Mouse (Mus musculus): ENCODE measurements at regions not wholly inside any gene's neighbourhood (a gene's known extent, or its start where the extent isn't known, plus 50 kb on each side); places are given as distances from the start of the nearest gene placed in this dataset.

DNA sequence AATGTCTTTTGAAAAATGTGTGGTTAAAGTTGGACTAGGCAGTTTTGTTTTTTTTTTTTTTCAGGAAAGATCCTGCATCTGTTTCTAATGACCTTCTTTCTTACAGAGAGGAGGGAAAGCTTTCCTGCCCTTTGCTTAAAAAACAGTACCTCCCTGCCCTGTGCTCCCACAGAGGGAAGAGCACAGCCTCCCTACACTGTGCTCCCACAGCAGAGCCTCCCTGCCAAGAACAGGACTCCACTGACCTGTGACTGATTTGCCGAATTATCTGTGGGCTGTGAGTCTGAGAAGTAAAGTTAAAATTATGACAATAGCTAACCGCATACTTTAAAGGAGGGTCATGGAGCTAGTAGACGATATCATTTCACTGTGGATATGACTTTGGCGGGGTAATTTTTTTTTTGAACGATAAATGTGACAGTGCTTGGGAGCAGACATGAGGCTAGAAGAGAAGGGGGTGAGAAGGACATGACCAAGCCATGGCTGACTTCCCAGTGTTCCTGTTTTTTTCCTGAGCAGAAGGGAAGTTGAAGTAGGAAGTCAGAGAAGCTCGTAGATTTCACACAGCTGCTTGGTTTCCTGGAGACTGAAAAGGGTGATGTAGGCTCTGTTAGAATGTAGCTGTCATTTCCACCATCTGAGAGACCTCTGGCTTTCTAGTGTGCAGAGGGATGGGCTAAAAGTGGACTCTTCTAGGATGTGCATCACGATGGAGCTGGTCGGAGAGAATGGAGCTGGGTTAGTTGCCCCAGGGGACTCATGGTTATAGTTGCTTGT lies 226.2 kb downstream of the Etaa1 start:
- DNase-seq (ENCODE audit: extremely low spot score in 1 of 2, low spot score in 1 of 2), result no peak

DNA sequence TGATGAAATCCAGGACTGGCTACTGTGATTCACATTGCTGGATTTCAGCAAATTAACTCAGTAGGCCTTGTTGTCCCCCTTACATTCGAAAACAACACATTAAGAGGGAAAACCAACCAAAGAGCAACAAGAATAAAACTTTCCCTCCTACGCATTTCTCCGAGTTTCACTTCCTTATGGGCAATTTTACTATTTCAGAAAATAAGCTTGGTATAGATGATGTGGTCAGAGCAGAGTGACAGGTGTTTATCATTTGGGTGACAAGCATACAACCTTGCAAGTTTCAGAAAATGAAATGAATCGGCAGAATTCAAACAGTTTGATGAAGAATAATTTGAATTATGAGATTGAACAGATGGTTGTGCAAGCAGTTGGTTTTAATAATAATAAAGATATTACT lies 220.6 kb downstream of the Etaa1 start:
- no peak for DNase-seq (ENCODE audit: extremely low spot score in 1 of 2, low spot score in 1 of 2)

DNA sequence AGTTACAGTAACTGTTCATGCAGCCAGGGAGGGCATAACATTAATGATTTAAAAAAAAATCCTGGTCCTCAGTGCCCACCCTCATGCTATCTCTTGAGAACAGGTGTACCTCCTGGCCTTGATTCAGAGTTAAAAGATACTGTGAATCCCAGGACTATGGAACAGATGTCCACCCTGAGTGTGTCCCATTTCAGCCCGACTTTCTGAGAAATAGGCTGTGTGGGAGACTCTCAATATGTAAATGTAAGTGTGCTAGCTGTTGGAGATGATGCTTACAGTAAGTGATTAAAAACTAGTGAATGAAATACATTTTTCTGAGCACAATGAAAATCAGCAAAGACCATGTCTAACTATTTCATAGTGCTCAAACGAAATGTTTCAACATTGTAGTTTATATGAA lies 219.2 kb downstream of the Etaa1 start:
- peak in 1 of 2 experiments; percentile 10 for DNase-seq (ENCODE audit: extremely low spot score in 1 of 2, low spot score in 1 of 2)

DNA sequence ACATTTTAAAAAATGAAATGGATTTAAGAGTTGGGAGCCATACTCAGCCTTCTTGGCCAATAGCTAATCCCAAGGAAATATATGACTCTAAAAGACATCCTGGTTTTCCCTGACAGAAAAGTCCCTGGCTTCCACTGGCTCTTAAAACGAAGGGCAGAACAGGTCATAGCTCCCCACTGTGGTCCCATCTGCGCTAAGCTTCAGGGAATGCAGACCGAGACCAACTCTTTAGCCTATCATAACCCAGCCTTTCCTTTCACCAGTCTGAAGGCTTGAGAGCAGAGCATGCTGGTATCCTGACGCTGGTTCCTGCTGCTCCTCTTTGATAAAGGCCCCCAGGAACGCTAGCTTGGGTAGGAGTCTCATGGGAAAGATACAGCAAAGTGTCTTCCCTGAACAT lies 214.8 kb downstream of the Etaa1 start:
- DNase-seq (ENCODE audit: extremely low spot score in 1 of 2, low spot score in 1 of 2), result no peak

DNA sequence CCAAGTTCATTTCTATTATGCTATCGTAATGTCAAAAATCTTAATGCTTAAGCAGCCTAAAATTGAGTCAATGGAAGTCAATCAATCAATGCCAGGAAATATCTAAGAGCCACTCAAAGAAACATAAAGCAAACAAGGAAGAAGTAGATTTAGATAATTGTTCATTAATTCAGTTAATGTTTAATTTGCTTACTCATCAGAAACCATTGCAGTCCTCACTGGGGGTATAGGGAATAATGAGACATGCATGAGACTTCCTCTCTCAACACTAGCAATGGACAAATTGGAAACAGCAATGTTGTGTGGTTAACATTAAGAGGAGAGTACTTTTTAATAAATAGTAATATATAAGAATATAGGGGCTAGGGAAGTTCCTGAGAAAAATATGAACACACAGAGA lies 209.9 kb downstream of the Etaa1 start:
- no peak for DNase-seq (ENCODE audit: extremely low spot score in 1 of 2, low spot score in 1 of 2)

DNA sequence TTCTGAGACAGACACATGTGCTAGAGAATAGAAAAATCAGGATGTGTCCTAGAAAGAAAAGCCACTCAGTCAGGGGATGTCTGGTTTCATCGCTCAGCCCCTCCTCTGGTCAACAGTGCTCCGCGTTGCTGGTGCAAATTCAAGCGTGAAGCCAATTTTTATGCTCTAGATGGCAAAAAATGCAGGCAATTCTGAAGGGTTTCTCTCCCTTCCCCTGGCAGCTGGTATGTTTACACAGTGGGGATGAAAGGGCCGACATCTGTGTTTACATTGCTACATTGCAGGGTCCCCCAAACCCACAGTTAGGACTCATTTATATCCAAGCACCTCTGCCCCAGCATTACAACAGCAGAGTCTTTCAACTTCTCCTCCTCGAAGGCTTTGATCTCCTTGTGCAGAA lies 203.3 kb downstream of the Etaa1 start:
- no peak for DNase-seq (ENCODE audit: extremely low spot score in 1 of 2, low spot score in 1 of 2)

DNA sequence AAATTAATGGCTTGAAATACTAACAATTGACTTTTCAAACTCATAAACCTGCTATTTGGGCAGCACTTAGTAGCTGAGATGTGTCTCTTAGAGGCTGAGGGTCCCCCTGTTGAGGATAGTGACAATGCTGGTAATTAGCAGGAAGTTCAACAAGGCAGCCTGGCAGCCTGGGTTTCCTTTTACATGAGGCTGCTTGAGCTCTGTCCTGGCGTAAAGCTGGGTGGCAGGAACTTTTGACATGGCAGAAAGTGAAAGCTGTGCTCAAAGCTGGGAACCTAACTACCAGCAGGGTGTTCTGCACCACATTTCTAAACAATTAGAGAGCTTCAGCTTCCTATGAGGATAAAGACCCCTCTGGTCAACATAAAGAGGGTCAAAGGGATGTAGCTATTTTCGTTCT lies 194.5 kb downstream of the Etaa1 start:
- DNase-seq (ENCODE audit: extremely low spot score in 1 of 2, low spot score in 1 of 2), result no peak

DNA sequence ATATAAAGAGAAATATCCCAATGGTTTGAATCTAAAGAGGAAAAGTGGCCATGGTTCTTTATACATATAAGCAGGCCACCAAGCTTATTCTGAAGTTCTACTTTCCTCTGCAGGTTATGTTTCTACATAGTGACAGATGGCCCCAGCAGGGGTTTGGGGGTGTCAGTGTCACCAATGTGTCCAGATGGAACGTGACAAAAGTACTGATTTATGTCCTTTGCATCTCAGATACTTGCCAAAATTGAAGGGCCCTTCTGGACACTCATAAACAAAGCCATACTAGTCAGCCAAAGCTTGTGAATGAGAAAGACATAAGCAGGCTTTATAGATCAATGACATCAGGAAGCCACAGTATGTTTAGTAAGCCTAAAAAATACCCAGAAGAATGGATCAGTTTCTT lies 190.3 kb downstream of the Etaa1 start:
- no peak for DNase-seq (ENCODE audit: extremely low spot score in 1 of 2, low spot score in 1 of 2)

DNA sequence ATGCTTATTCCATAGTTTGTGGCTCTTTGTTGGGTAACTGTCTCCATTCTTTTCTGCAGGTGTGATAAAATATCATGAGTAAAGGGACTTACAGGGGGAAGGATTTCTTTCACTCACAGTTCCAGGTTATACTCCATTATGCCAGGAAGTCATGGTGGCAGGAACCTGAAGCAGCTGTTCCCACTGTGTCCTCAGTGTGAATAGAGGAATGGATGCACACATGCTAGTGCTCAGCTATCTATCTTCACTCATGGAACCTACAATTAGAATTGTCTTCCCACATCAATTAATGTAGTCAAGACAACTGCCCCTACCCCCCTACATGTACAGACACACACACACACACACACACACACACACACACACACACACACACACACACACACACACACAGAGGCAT lies 189.5 kb downstream of the Etaa1 start:
- no peak for DNase-seq (ENCODE audit: extremely low spot score in 1 of 2, low spot score in 1 of 2)

DNA sequence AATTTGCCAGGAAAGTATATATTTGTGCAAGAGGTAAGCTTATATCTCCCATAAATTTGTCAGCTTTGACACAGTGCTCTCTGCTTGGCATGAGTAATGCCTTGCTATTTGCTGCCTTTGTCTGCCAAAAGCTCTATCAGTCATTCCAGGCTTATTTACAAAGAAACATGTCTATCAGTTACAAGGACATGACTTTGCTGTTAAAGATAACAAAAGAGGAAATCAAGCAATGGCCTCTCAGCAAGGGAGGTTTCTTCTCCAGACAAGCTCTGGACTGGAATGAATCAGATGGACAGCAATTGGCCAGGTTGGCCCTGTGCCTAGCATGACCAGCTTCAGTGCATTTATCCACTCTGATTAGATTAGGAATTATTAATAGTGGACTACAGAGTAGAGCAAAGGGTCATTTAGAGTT lies 185.3 kb downstream of the Etaa1 start:
- no peak for DNase-seq (ENCODE audit: extremely low spot score in 1 of 2, low spot score in 1 of 2)

DNA sequence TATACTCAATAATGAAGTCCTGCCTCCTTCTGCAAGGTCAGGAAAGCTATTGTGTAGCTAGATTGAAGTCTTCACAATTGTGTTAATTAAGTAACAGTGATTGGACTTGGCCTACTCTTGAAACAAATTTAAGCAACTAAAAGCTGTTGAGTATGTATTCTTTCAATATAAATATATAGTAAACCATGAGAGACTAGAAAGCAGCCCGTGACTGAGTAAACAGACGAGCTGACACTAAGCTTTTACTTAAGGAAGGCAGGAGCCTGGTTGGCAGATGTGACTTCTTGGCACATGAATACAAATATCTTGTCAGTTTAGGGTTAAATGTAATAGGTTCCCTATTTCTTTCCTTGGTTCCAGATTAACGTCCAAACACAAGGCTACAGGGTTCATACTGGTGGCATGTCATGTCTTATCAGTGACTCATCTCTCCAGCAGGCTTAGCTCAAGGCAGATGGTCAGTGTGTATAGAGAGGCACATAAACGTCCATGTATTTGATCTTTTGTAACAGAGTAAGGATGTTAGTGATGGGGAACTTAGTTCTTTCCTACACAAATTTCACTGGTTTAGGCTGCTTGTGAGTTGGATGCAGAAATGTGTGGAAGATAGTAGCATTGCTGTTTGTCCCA lies 184.7 kb downstream of the Etaa1 start:
- no peak for DNase-seq (ENCODE audit: extremely low spot score in 1 of 2, low spot score in 1 of 2)

DNA sequence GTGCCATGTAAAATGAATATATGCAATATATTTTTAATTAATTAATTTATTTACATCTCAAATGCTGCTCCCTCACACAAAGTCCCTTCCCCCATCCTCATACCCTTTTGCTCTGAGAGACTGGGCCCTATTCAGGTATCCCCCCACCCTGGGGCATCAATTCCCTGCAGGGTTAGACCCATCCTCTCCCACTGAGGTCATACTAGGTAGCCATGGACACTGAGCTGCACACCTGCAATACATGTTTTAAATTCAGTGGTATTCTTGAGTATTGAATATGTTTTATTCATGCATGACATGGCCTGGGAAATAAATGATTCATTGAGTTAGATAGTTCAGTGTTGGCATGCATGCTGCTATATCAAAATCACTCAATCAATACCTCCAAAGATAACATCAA lies 156.0 kb downstream of the Etaa1 start:
- DNase-seq (ENCODE audit: extremely low spot score in 1 of 2, low spot score in 1 of 2), result no peak

DNA sequence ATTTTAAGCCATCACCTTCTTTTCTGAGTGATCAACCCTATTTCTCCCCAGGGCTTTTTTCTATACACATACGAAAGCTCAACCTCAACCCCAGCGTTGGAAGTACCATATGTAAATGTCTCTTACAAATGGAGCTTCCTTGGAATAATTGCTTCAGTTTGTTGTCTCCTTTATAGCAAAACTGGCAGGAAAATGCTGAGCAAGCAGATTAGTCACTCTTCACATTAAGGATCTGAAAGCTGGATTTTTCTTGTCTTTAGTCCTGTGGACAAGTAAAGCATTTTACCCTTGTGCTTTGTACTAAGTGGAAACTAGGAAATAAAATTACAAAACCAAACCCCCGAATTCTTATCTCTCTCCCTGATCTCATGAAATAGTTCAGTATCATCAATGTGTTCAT lies 145.8 kb downstream of the Etaa1 start:
- no peak for DNase-seq (ENCODE audit: extremely low spot score in 1 of 2, low spot score in 1 of 2)

DNA sequence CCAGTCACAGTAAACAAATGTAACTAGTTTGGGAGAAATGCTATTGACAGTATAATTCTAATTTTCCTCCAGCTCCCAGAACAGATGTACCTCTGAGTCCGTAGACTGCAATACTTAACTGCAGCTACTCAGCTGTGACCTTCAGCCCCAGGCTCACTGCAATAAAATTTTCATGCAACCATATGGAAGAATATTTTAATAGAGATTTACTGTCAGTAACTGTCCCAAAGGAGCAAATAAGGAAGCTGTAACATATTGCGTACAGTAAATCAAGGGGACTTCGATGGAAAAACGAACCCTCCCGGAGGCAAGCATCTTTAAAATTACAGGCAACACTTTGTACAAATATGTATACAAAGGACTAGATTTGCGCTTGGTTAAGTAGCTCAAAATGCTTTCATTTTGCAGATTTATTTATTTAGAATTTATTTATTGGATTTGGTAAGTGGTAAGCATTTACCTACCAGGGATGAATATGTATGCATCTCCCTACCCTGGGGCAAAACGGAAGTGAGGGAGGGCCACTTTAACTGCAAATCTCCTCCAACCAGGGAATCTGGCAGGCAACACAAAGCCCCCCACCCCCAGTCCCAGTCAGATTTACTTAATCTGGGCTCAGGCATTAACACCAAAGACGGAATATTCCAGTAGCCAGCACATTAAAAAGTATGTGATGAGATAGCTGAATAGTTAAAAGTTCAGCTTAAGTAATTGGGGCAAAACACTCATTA lies 141.7 kb downstream of the Etaa1 start:
- no peak for DNase-seq (ENCODE audit: extremely low spot score in 1 of 2, low spot score in 1 of 2)

DNA sequence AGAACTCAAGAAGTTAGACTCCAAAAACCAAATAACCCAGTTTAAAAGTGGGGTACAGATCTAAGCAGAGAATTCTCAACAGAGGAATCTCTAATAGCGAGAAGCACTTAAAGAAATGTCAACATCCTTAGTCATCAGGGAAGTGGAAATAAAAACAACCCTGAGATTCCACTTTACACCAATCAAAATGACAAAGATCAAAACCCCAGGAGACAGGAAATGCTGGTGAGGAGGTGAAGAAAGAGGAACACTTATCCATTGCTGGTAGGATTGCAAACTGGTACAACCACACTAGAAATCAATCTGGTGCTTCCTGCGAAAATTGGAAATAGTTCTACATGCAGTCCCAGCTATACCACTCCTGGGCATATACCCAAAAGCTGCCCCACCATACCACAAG lies 111.0 kb downstream of the Etaa1 start:
- DNase-seq (ENCODE audit: extremely low spot score in 1 of 2, low spot score in 1 of 2), result no peak

DNA sequence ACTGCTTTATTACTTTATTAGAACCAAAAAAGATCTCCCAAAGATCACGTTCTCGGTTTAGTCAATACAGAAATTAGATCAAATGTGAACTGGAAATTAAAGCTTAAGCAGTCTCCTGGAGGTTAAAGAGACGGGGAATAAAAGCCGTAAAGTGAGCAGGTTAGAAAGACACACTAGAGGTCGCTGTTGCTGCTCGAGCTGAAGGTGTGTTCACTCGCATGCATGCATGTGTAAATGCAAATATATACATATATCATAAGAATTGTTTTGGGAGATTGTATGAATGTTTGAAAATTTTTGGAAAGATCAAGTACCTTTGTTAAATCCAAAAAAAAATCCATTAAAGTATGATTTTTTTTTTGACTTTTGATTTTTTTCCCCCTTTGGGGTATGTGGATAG lies 101.3 kb downstream of the Etaa1 start:
- DNase-seq (ENCODE audit: extremely low spot score in 1 of 2, low spot score in 1 of 2), result peak in 1 of 2 experiments; percentile 74

DNA sequence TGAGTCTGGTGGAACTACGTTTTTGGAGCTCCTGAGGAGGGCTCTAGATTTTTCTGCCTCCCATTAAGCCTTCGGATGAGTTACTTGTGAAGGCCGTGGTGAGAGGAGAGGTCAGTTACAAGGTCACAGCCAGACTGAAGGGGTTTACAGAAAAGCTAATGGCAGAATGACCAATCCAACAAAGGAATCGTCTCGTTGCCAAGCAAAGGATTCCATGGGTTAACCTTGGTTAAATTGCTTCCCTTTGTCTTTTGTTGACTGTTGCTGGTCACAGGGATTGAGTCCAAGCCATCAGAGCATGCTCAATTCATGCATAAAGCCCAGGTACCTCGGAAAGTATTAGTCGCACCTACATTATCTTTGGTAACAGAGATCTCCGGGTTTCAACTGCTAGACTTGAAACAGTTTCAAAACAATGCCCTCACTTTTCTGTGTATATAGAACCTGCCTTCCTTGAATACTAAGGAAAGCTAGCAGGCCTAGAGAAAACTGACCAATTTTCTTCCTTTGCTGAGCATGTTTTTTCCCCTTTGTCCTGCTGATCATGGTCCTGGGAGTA lies 100.3 kb downstream of the Etaa1 start:
- no peak for DNase-seq (ENCODE audit: extremely low spot score in 1 of 2, low spot score in 1 of 2)

DNA sequence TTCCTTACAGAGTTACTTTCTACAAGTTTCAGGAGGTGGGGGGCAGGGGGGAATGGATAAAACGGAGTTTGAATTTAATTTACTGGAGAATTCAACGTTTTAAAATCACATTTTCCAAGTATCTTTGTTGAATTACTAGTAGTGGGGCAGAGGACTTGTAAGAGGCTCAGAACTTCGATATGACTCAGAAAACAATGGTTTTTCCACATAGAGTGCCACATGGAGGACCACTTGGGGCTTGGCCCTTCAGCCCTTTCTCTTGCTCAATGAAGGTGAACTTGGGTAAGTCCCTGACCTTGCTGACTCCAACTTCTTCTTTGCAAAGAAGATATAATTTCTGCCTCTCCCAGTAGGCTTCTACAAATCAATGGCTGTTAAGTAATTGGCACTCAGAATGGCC lies 99.8 kb downstream of the Etaa1 start:
- no peak for DNase-seq (ENCODE audit: extremely low spot score in 1 of 2, low spot score in 1 of 2)

DNA sequence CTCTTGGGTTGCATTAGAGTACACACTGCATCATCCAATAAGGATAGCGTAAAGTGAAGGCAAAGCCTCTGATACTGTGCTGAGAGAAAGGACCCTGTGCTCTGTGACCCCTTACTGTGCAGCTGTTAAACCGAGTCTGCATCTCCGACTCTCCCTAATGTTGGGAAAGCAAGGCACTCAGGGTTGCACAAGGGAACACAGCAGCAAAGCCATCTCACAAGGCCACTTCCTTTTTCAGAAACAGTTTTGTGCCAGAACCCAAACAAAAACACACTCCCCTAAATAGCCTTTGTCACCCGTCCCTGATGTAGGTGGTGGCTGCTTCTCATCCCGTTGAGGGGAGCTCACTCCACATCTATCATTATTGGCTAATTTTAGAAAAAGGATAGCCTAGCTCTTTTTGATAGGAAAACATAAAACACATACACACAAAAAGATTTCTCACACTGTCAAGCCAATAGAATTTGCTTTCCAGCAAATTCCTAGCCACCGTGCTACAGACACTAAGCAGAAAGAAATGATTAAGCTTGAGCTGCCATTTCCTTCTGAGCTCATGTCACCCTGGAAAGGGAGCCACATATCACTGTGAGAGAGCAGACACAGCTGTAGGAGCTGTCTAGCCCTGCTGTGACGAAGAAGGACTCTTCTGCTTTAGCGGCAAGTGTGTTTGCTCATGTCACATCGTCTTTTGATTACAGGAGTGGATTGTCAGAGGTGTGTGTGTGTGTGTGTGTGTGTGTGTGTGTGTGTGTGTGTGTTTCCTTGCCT lies 94.1 kb downstream of the Etaa1 start:
- no peak for DNase-seq (ENCODE audit: extremely low spot score in 1 of 2, low spot score in 1 of 2)

DNA sequence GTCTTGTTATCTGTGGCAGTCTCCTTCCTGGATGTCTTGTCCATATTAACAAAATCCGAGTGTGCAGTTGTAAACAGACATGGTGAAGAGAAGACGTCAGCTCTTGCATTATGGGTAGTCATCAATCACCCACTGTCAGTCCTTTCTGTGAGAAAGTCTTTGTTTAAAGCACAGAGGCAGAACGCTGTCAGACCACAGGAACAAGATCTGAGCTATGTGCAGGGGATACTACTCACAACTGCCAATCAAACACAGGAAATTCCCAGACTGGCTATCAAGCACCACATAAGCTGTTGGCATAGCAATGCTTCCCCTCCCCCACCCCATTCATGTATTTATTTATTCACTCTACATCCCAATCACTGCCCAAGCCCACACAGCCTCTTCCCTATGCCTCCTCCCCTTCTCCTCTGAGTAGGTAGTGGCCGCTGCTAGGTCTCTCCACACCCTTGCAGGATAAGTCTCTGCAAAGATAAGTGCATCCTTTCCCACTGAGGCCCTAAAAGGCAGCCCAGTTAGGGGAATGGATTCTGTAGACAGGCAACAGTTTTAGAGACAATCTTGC lies 88.8 kb downstream of the Etaa1 start:
- DNase-seq (ENCODE audit: extremely low spot score in 1 of 2, low spot score in 1 of 2), result no peak
